Mouse (Mus musculus) heart, adult 2 months (tissue): ENCODE measurements around the gene Ppt2.

Source experiments
- CTCF ChIP-seq: fragments of 200-600 bp; IDR thresholded peaks from 2 replicates; pipeline ENCODE4 v1.8.1; 2022; ENCODE audit warnings: antibody characterized with exemption, mild to moderate bottlenecking, moderate library complexity
- EP300 ChIP-seq: fragments of 200-500 bp; IDR thresholded peaks from 2 replicates; pipeline ENCODE4 v1.6.1; 2011; ENCODE audit warnings: low read depth, low read length, control low read depth; ENCODE audit not compliant: insufficient read depth
- POLR2A ChIP-seq: fragments of 200-500 bp; IDR thresholded peaks from 2 replicates; pipeline ENCODE4 v1.6.1; 2011; ENCODE audit warnings: mild to moderate bottlenecking, low read depth, low read length, control low read depth; ENCODE audit not compliant: insufficient read depth

DNA sequence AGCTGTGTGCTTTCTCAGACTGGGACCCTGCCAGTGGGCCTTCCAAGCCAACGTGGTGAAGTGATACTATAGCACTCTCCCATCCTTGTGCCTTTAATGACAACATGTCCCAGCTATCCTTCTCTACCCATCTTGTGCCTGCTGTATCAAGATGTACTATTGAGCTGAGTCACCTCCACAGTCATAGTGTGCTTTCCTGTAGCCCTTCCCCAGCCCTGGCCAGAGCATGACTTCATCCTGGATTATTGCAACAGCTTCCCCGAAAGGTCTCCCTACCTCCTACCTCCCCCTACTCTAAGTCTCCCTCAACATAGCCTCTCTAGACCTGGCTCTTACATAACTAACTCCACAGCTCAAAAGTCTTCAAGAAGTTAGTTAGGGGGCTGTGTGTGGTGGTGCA lies 7.4 kb upstream of the Ppt2 start:
- TF ChIP-seq CTCF (no peak), POLR2A (no peak), EP300 (no peak)
